Mouse (Mus musculus) limb, embryonic 12.5 days (tissue): Measurements from ENCODE around the gene Prr3. TPM values are rescaled to one million over a fixed set of nuclear protein-coding genes. Genes with fewer than 3 reads are reported as not detected.
"Not testable (repeated sequence)": the region's sequence is repeated elsewhere in the genome, so short reads cannot be mapped to it uniquely, and the experiment has no call there.

ENCODE experiments used
- ATAC-seq: fragments of 200-750 bp; cut with Nextera tagmentation; 2 replicates; pipeline ENCODE4 v1.8.0; 2017; ENCODE audit warnings: low read depth, moderate TSS enrichment; ENCODE audit not compliant: insufficient number of reproducible peaks, insufficient read depth, low FRiP score, low TSS enrichment
- H3K27ac ChIP-seq: fragments of 300-500 bp; sonication (generic); 2 replicates; pipeline ENCODE4 v1.5.1; 2016; ENCODE audit warnings: mild to moderate bottlenecking, moderate library complexity
- H3K27me3 ChIP-seq: fragments of 300-500 bp; sonication (generic); 2 replicates; pipeline ENCODE4 v1.6.1; 2016; ENCODE audit warnings: mild to moderate bottlenecking, moderate library complexity
- H3K36me3 ChIP-seq: fragments of 300-500 bp; sonication (generic); 2 replicates; pipeline ENCODE4 v1.6.1; 2016; ENCODE audit warnings: mild to moderate bottlenecking, moderate library complexity
- H3K4me1 ChIP-seq: fragments of 300-500 bp; sonication (generic); replicated peaks from 2 replicates; pipeline ENCODE4 v1.6.1; 2016
- H3K4me2 ChIP-seq: fragments of 300-500 bp; sonication (generic); 2 replicates; pipeline ENCODE4 v1.6.1; 2016; ENCODE audit warnings: mild to moderate bottlenecking, moderate library complexity
- H3K4me3 ChIP-seq: fragments of 300-500 bp; sonication (generic); replicated peaks from 2 replicates; pipeline ENCODE4 v1.5.1; 2016; ENCODE audit warnings: mild to moderate bottlenecking
- H3K9ac ChIP-seq: fragments of 300-500 bp; sonication (generic); replicated peaks from 2 replicates; pipeline ENCODE4 v1.6.1; 2016; ENCODE audit warnings: mild to moderate bottlenecking, moderate library complexity
- H3K9me3 ChIP-seq: fragments of 300-500 bp; sonication (generic); 2 replicates; pipeline ENCODE4 v1.6.1; 2016; ENCODE audit warnings: mild to moderate bottlenecking, moderate library complexity
- WGBS: fragments of 180-500 bp; shearing (Covaris S2); methylation state at CpG from one replicate; pipeline ENCODE4 v1.1.7; 2016; 5-methylcytosine and 5-hydroxymethylcytosine counted together
- polyA plus RNA-seq: library from polyadenylated mRNA; unstranded; fragments of >200 nt; fragmentation: Nextera tagmentation; extraction: Ambion mirVana; gene quantifications from 2 replicates; pipeline ENCODE4 v1.2.1, GENCODE M21; 2016

Prr3 gene
- polyA plus RNA-seq, 1 experiment from 2014 or later = 39.0 TPM

DNA sequence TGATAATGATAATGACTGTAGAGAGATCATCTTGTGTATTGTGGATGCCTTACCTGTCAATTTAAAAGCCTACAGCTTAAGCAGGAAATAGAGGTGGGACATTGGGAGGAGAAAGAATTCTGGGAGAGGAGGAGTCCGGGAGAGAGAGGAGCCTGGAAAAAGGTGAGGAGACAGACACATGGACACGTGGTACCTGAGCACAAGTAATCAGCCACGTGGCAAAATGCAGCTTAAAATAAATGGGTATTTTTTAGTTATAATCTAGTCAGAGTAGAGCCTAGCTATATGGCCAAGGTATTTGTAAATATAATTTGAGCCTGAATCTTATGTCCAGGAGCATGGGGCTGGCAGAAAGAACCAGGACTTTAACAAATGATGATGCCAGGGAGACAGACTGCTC, 39.5 kb upstream of the Prr3 start:
- Histone ChIP-seq H3K4me2 (no peak overlapping the region), H3K4me1 (peaks cover 6% of the 10 kb centered on the region; the same call in 1 of the 2 replicates), H3K27ac (no peak overlapping the region), H3K9ac (no peak overlapping the region), H3K36me3 (peaks cover 14% of the 10 kb centered on the region), H3K27me3 (no peaks in the 10 kb centered on the region), H3K4me3 (no peak overlapping the region), H3K9me3 (no peaks in the 10 kb centered on the region)
- ATAC-seq = no peak
- 70% methylated on average over 3 of the region's 3 CpGs for WGBS

GRCm38 (mm10) chr17:36018979-36019378, 38.9 kb upstream of the Prr3 start:
- Histone ChIP-seq H3K27me3 (no peaks in the 10 kb centered on the region), H3K9me3 (no peaks in the 10 kb centered on the region), H3K27ac (no peak overlapping the region), H3K36me3 (peaks cover 19% of the 10 kb centered on the region), H3K4me2 (no peak overlapping the region), H3K4me1 (peaks cover 6% of the 10 kb centered on the region; the same call in 1 of the 2 replicates), H3K9ac (no peak overlapping the region), H3K4me3 (no peak overlapping the region)
- ATAC-seq = no peak
- 69% methylated on average over 2 of the region's 2 CpGs for WGBS

GRCm38 (mm10) chr17:36017046-36017445, 37.0 kb upstream of the Prr3 start:
- WGBS = 91% methylated on average over 5 of the region's 5 CpGs
- no peak for ATAC-seq
- no peak overlapping the region for H3K4me3 ChIP-seq

DNA sequence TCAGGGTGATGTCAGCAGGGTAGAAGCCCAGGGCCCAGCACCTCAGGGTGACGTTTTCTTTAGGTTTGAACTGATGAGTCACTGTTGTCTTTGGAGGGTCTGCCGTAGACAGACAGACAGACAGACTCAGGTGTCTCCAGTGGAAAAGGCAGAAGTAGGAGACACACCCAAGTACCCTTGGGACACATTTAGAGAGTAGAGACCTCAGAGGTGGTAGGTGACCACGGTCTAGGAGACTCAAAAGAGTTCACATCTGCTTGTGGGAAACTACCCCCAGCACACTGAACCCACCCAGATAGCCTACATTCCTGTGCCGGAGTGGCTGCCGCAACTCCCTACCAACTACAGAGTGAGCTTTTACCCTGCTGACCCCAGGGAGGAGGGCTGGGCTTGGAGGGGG, 34.9 kb upstream of the Prr3 start:
- Histone ChIP-seq H3K4me2 (no peak overlapping the region), H3K27me3 (no peaks in the 10 kb centered on the region), H3K9ac (no peak overlapping the region), H3K4me3 (no peak overlapping the region), H3K27ac (no peak overlapping the region), H3K9me3 (no peaks in the 10 kb centered on the region), H3K36me3 (peaks cover 19% of the 10 kb centered on the region), H3K4me1 (no peaks in the 10 kb centered on the region)
- no peak for ATAC-seq
- 91% methylated on average over 5 of the region's 5 CpGs for WGBS

More at GRCm38 (mm10) chr17:36017046-36017445, 37.0 kb upstream of the Prr3 start:
- Histone ChIP-seq H3K9me3 (no peaks in the 10 kb centered on the region), H3K27ac (no peak overlapping the region), H3K27me3 (no peaks in the 10 kb centered on the region), H3K36me3 (peaks cover 19% of the 10 kb centered on the region), H3K4me1 (peaks cover 6% of the 10 kb centered on the region; the same call in 1 of the 2 replicates), H3K9ac (no peak overlapping the region), H3K4me2 (no peak overlapping the region)

DNA sequence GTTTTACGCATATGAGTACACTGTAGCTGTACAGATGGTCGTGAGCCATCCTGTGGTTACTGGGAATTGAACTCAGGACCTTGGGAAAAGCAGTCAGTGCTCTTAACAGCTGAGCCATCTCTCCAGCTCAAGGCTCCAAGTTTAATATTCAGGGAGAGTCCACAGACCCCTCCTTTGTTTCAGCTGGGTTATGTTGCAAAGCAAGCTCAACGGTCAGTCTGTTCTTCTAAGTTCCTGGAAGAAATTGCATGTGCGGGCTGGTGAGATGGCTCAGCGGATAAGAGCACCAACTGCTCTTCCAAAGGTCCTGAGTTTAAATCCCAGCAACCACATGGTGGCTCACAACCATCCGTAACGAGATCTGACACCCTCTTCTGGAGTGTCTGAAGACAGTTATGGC, 24.4 kb upstream of the Prr3 start:
- not testable (repeated sequence) for H3K4me3 ChIP-seq, H3K9me3 ChIP-seq, H3K27me3 ChIP-seq, H3K4me1 ChIP-seq, H3K36me3 ChIP-seq, H3K4me2 ChIP-seq, H3K27ac ChIP-seq, H3K9ac ChIP-seq, ATAC-seq
- WGBS = 95% methylated on average over 7 of the region's 7 CpGs

DNA sequence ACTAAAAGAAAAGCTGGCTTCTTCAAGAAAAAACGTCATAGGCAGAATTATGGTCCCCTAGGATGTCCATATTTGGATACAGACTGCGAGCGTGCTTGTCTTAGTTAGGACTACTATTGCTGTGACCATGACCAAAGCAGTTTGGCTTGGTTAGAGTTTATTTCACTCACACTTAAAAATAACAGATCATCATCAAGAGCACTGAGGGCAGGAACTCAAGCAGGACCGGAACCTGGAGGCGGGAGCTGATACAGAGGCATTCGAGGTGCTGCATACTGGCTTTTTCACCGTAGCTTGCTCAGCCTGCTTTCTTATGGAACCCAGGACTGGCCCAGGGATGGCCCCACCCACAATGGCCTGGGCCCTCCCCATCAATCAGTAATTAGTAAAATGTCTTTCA, 23.3 kb upstream of the Prr3 start:
- H3K27ac ChIP-seq = no peak overlapping the region
- WGBS = 95% methylated on average over 7 of the region's 7 CpGs

GRCm38 (mm10) chr17:36001966-36002365, 21.9 kb upstream of the Prr3 start:
- Histone ChIP-seq H3K27ac (no peak overlapping the region), H3K9me3 (0 out of 2 replicates have a peak, but pooled peaks cover 4% of the 10 kb centered on the region), H3K9ac (no peak overlapping the region), H3K36me3 (peaks cover 5% of the 10 kb centered on the region; the same call in 1 of the 2 replicates), H3K27me3 (no peaks in the 10 kb centered on the region), H3K4me3 (no peak overlapping the region), H3K4me1 (0 out of 2 replicates have a peak, but pooled peaks cover 5% of the 10 kb centered on the region), H3K4me2 (no peak overlapping the region)
- 96% methylated on average over 6 of the region's 6 CpGs for WGBS
- ATAC-seq = no peak

More for the DNA sequence above, 23.3 kb upstream of the Prr3 start:
- ATAC-seq = no peak
- no peak overlapping the region for H3K4me2 ChIP-seq
- H3K4me1 ChIP-seq = no peaks in the 10 kb centered on the region
- peaks cover 5% of the 10 kb centered on the region; the same call in 1 of the 2 replicates for H3K36me3 ChIP-seq
- 0 out of 2 replicates have a peak, but pooled peaks cover 4% of the 10 kb centered on the region for H3K9me3 ChIP-seq
- no peak overlapping the region for H3K4me3 ChIP-seq
- no peaks in the 10 kb centered on the region for H3K27me3 ChIP-seq
- H3K9ac ChIP-seq = no peak overlapping the region

DNA sequence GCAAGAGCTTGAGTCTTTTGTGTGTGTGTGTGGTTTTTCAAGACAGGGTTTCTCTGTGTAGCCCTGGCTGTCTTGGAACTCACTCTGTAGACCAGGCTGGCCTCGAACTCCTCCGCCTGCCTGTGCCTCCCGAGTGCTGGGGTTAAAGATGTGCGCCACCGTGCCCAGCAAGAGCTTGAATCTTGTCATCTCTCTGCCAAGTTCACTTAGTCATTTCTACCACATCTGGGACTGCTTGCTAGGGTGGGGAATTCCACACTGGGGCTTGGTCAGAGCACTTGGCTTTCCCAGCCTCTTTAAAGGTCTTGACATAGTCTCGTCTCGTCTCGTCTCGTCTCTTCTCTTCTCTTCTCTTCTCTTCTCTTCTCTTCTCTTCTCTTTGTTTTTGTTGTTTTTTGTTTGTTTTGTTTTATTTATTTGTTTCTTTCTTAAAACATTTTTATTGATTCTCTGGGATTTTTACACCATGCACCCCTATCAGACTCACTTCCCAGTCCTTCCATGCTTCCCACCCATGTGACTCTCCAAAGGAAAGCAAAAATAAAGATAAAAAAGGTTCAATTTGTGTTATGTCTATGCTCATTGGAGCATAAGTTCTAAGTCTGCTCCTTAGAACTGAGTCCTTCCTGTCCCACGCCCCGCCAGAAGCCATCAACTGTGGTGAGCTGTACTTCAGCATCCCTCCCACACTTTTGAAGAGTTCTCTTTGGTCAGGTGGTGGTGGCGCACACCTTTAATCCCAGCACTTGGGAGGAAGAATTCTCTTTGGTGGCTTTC, 21.3 kb upstream of the Prr3 start:
- Histone ChIP-seq H3K4me2 (no peak overlapping the region), H3K4me1 (0 out of 2 replicates have a peak, but pooled peaks cover 5% of the 10 kb centered on the region), H3K9me3 (no peaks in the 10 kb centered on the region), H3K36me3 (peaks cover 5% of the 10 kb centered on the region; the same call in 1 of the 2 replicates), H3K27ac (no peak overlapping the region), H3K27me3 (no peaks in the 10 kb centered on the region), H3K9ac (no peak overlapping the region), H3K4me3 (no peak overlapping the region)
- 97% methylated on average over 12 of the region's 12 CpGs for WGBS
- ATAC-seq = no peak

DNA sequence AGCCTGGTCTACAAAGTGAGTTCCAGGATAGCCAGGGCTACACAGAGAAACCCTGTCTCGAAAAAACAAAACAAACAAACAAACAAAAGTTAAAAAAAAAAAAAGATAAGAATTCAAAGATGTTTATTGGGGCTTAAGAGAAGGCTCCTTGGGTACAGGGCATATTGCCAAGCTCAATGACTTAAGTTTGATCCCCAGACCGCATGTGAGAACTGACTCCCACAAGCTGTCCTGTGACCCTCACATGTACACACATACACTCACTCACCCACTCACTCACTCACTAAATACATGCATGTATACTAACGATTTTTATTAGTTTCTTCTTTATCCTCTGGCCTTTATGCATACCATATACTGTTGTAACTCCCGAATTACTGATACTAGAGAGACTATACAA, 20.3 kb upstream of the Prr3 start:
- Histone ChIP-seq H3K9me3 (no peaks in the 10 kb centered on the region), H3K27me3 (no peaks in the 10 kb centered on the region), H3K9ac (no peak overlapping the region), H3K36me3 (no peaks in the 10 kb centered on the region), H3K27ac (no peak overlapping the region), H3K4me3 (no peak overlapping the region), H3K4me2 (no peak overlapping the region), H3K4me1 (peaks cover 8% of the 10 kb centered on the region)
- no peak for ATAC-seq
- WGBS = 88% methylated on average over 4 of the region's 4 CpGs

- H3K9me3 ChIP-seq = no peaks in the 10 kb centered on the region
- ATAC-seq = no peak
- H3K4me3 ChIP-seq = no peak overlapping the region
- H3K4me1 ChIP-seq = peaks cover 14% of the 10 kb centered on the region
- no peak overlapping the region for H3K27ac ChIP-seq
- H3K36me3 ChIP-seq = no peaks in the 10 kb centered on the region
- 89% methylated on average over 7 of the region's 7 CpGs for WGBS
- no peak overlapping the region for H3K9ac ChIP-seq
- no peak overlapping the region for H3K4me2 ChIP-seq
- no peaks in the 10 kb centered on the region for H3K27me3 ChIP-seq
Measured at GRCm38 (mm10) chr17:35999356-35999755, 19.3 kb upstream of the Prr3 start.

DNA sequence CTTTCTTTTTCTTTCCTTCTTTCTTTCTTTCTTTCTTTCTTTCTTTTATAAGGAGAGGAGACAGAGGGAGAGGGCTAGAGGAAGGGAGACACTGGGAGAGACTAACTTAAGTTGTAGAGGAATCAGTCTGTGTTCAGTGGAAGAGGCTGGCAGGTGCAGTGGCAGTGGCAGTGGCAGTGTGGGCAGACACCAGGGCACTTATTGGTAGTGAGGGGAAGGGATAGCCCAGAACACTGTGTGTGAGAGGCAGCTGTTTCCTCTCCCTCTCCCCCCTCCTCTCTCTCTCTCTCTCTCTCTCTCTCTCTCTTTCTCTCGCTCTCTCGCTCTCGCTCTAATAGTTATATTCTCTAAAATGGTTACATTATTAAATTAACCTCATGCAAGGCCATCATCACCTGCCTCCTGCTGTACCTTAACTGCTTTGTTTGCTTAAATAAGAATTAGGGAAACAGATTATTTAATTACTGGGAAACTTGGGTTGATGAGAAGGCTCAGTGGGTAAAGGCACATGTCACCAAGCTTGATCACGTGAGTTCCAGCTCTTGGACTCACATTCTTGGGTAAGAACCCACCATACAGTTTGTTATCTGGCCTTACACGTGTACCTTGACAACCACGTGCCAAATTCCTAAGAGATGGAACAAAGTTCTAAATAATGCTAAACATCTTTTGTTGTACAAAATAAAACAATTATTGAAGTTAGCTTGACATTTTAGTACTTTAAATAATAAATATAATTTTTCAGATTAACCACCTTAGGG, 18.7 kb upstream of the Prr3 start:
- Histone ChIP-seq H3K4me1 (peaks cover 14% of the 10 kb centered on the region), H3K9me3 (no peaks in the 10 kb centered on the region), H3K27ac (no peak overlapping the region), H3K9ac (no peak overlapping the region), H3K27me3 (no peaks in the 10 kb centered on the region), H3K4me3 (no peak overlapping the region), H3K4me2 (no peak overlapping the region), H3K36me3 (no peaks in the 10 kb centered on the region)
- ATAC-seq = no peak
- WGBS = 92% methylated on average over 6 of the region's 6 CpGs
